ENCODE assay signal across 9 mouse cellular contexts in genomic region chr6:91736471-91736870, GRCm38 (mm10). TPM values are rescaled to one million over a fixed set of nuclear protein-coding genes. Genes with fewer than 3 reads are reported as not detected.
DNase-seq lines count a peak whose midpoint lies in the region; ATAC-seq lines count a peak whose summit lies in the region.
"Had no signal": no experiment of that assay in that cellular context is flagged by ENCODE, and none has a peak within 500 bp of the region (broad histone marks: within the 10 kb centered on the region; RNA-seq: fewer than 3 reads in every experiment).

No protein-coding gene starts in this region.

- no peaks in the 10 kb centered on the region for H3K9me3 ChIP-seq in kidney, embryonic 14.5 days (ENCODE audit: control insufficient read depth, low read length)
- H3K9me3 ChIP-seq in neural tube, embryonic 12.5 days, result no peaks in the 10 kb centered on the region
- H3K9me3 ChIP-seq: G1E had no signal

- peak; percentile 74 for DNase-seq in kidney, adult 11 months
- DNase-seq in gastrocnemius, postnatal 25 days, result peak; percentile 55
- peak; percentile 74 for DNase-seq in kidney, adult 9 months
- DNase-seq in layer of hippocampus, adult 11-12 months (ENCODE audit: low spot score), result no peak
- no peak for DNase-seq in cerebellum, adult 11 months
- no peak for DNase-seq in thymus, postnatal 25 days

- no peaks in the 10 kb centered on the region for H3K4me1 ChIP-seq in kidney, embryonic 14.5 days (ENCODE audit: control insufficient read depth, insufficient read depth, low read length)
- 0 out of 2 replicates have a peak, but pooled peaks cover 5% of the 10 kb centered on the region for H3K4me1 ChIP-seq in neural tube, embryonic 12.5 days

- H3K9ac ChIP-seq in kidney, embryonic 14.5 days (ENCODE audit: low read depth, low read length), result no peak overlapping the region
- H3K9ac ChIP-seq in neural tube, embryonic 12.5 days, result 0 out of 2 replicates have a peak overlapping the region, but pooled peaks have one; percentile 17

- no peak overlapping the region for H3K4me2 ChIP-seq in kidney, embryonic 14.5 days (replicated peaks; ENCODE audit: low read depth, low read length)
- no peak overlapping the region for H3K4me2 ChIP-seq in neural tube, embryonic 12.5 days (replicated peaks)

- 53% methylated on average over 5 of the region's 5 CpGs for WGBS in kidney, embryonic 14.5 days
- 45% methylated on average over 5 of the region's 5 CpGs for WGBS in neural tube, embryonic 12.5 days

- no peak overlapping the region; the same call in 1 of the 2 replicates for H3K27ac ChIP-seq in kidney, embryonic 14.5 days (ENCODE audit: low read depth, low read length)
- no peak overlapping the region for H3K27ac ChIP-seq in neural tube, embryonic 12.5 days

- peaks cover 76% of the 10 kb centered on the region for H3K36me3 ChIP-seq in kidney, embryonic 14.5 days (ENCODE audit: control insufficient read depth, insufficient read depth, low read length)
- peaks cover 66% of the 10 kb centered on the region for H3K36me3 ChIP-seq in neural tube, embryonic 12.5 days
- H3K36me3 ChIP-seq: G1E had no signal

- no peak overlapping the region for H3K4me3 ChIP-seq in kidney, embryonic 14.5 days (ENCODE audit: low read length)
- H3K4me3 ChIP-seq in neural tube, embryonic 12.5 days, result no peak overlapping the region

- no peaks in the 10 kb centered on the region for H3K27me3 ChIP-seq in kidney, embryonic 14.5 days (ENCODE audit: control insufficient read depth, insufficient read depth, low read length)
- H3K27me3 ChIP-seq in neural tube, embryonic 12.5 days (replicated peaks), result no peaks in the 10 kb centered on the region

- no peak for ATAC-seq in kidney, embryonic 14.5 days (ENCODE audit: low FRiP score, low TSS enrichment)
- no peak for ATAC-seq in neural tube, embryonic 12.5 days (ENCODE audit: low FRiP score, low read depth)

RNA-seq across cellular contexts. Expression of gene Slc6a6, which starts 52.6 kb away (rescaled TPM):
- 51.7 and 95.1 TPM in 2 replicates for polyA plus RNA-seq in kidney, embryonic 14.5 days (2014; fragmentation: Nextera tagmentation; extraction: Ambion mirVana)
- total RNA-seq in gastrocnemius, postnatal 25 days (2021), result 10 to 100 TPM; 52.1 to 57.8 TPM
- 60.8 and 72.4 TPM in 2 replicates for polyA plus RNA-seq in neural tube, embryonic 12.5 days (2016; fragmentation: Nextera tagmentation; extraction: Ambion mirVana)

Comparison
In these comparisons a context has a peak if more than half of its experiments do, and no peak if none do; other contexts are left out.
1. DNase-seq: peak in kidney, adult 11 months (single experiment), gastrocnemius, postnatal 25 days (single experiment) and kidney, adult 9 months (single experiment); none in layer of hippocampus, adult 11-12 months (single experiment), cerebellum, adult 11 months (single experiment) and thymus, postnatal 25 days (single experiment).